Mouse (Mus musculus): ENCODE data around the gene Cntnap1.

Gene Cntnap1

GRCm38 (mm10) chr11:101169301-101170107 lies 819 bp upstream of the Cntnap1 start:
- DNase-seq (ENCODE audit: low read depth in 1 of 2, low spot score in 2 of 2) = no peak

- DNase-seq (ENCODE audit: low read depth in 1 of 2, low spot score in 2 of 2) = peak; percentile 80 to 83
Observed at GRCm38 (mm10) chr11:101170811-101171610, 688 bp downstream of the Cntnap1 start, which contains the start of gene Plekhh3. Plekhh3 (minus strand) TSS chr11:101171351.

GRCm38 (mm10) chr11:101171721-101172433 lies 1.6 kb downstream of the Cntnap1 start:
- DNase-seq (ENCODE audit: low read depth in 1 of 2, low spot score in 2 of 2) = peak in 1 of 2 experiments; percentile 27

GRCm38 (mm10) chr11:101172434-101172815 lies 2.1 kb downstream of the Cntnap1 start:
- no peak for DNase-seq (ENCODE audit: low read depth in 1 of 2, low spot score in 2 of 2)

- DNase-seq (ENCODE audit: low read depth in 1 of 2, low spot score in 2 of 2) = no peak
Observed at GRCm38 (mm10) chr11:101173112-101173511, 2.8 kb downstream of the Cntnap1 start.

GRCm38 (mm10) chr11:101173631-101174388 lies 3.5 kb downstream of the Cntnap1 start:
- peak in 1 of 2 experiments; percentile 63 for DNase-seq (ENCODE audit: low read depth in 1 of 2, low spot score in 2 of 2)

GRCm38 (mm10) chr11:101174389-101174745 lies 4.0 kb downstream of the Cntnap1 start:
- no peak for DNase-seq (ENCODE audit: low read depth in 1 of 2, low spot score in 2 of 2)

GRCm38 (mm10) chr11:101174851-101175628 lies 4.7 kb downstream of the Cntnap1 start, which contains the start of gene Ccr10:
Ccr10 (minus strand) TSS chr11:101175443.
- no peak for DNase-seq (ENCODE audit: low read depth in 1 of 2, low spot score in 2 of 2)

GRCm38 (mm10) chr11:101175636-101176116 lies 5.4 kb downstream of the Cntnap1 start:
- no peak for DNase-seq (ENCODE audit: low read depth in 1 of 2, low spot score in 2 of 2)

GRCm38 (mm10) chr11:101176117-101176691 lies 5.9 kb downstream of the Cntnap1 start:
- no peak for DNase-seq (ENCODE audit: low read depth in 1 of 2, low spot score in 2 of 2)

- DNase-seq (ENCODE audit: low read depth in 1 of 2, low spot score in 2 of 2) = no peak
Observed at GRCm38 (mm10) chr11:101176933-101177773, 6.8 kb downstream of the Cntnap1 start.

GRCm38 (mm10) chr11:101178061-101179058 lies 8.0 kb downstream of the Cntnap1 start:
- no peak for DNase-seq (ENCODE audit: low read depth in 1 of 2, low spot score in 2 of 2)

- no peak for DNase-seq (ENCODE audit: low read depth in 1 of 2, low spot score in 2 of 2)
Observed at GRCm38 (mm10) chr11:101179306-101179705, 9.0 kb downstream of the Cntnap1 start.

GRCm38 (mm10) chr11:101180261-101180660 lies 9.9 kb downstream of the Cntnap1 start:
- no peak for DNase-seq (ENCODE audit: low read depth in 1 of 2, low spot score in 2 of 2)

- peak in 1 of 2 experiments; percentile 53 for DNase-seq (ENCODE audit: low read depth in 1 of 2, low spot score in 2 of 2)
Observed at GRCm38 (mm10) chr11:101180846-101181740, 10.8 kb downstream of the Cntnap1 start.

GRCm38 (mm10) chr11:101181961-101182360 lies 11.6 kb downstream of the Cntnap1 start:
- DNase-seq (ENCODE audit: low read depth in 1 of 2, low spot score in 2 of 2) = no peak

Measured in monocyte, adult 2 months (primary cell).